Mouse (Mus musculus) T-helper 2 cell (primary cell): ENCODE measurements around the gene Lrp2bp.

ENCODE experiments used
- in situ Hi-C: fragments of 300-600 bp; cut with MboI, MseI; formaldehyde crosslinking; loops from one replicate; pipeline ENCODE4 v1.15.1; 2025; ENCODE audit warnings: high pct_unique_total_duplicates

The Lrp2bp gene

DNA sequence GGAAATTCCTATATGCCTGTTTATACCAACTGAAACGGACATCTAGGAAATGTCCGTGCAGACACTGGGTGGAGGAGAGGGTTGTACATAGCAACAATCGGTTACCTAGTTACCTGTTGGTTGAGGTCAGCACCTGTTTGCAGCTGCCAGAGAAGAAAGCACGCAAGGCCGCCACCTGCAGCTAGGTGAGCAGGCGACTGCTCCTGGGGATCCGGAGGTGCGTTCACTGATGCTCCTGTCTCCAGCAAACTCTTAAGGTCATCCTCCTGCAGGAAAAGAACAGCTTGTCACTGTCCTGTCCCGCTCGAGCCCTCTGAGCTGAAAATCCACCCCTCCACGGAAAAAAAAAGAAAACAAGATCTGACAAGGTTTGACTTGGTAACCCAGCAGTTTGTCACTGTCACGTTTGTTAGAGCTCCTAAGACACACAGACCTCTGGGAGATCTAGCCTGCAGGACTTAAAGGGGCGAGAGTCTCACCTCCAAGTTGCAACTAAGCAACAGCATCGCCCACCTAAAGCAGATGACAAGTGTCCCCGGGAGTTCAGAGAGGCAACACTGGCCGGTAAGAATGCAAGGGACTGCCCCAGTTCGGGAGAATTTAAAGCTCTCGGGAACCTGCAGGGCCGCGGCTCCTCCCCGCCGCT is at the start of gene Lrp2bp:
Gene Lrp2bp, plus strand, starts transcription at position 166 of the 646 bp plus-strand sequence.
- in situ Hi-C loops = loop anchor here (25.0 kb wide), 1 partner anchor 1713 kb away; the partner anchor contains the start of gene Cdkn2aip

GRCm38 (mm10) chr8:45950622-45951021 is 48.5 kb upstream of the Lrp2bp start:
- in situ Hi-C loops = no loop called here

GRCm38 (mm10) chr8:45970894-45971293 is 28.2 kb upstream of the Lrp2bp start:
- in situ Hi-C loops = no loop called here

- in situ Hi-C loops = no loop called here
Measured at GRCm38 (mm10) chr8:45973988-45974505, 25.1 kb upstream of the Lrp2bp start.

DNA sequence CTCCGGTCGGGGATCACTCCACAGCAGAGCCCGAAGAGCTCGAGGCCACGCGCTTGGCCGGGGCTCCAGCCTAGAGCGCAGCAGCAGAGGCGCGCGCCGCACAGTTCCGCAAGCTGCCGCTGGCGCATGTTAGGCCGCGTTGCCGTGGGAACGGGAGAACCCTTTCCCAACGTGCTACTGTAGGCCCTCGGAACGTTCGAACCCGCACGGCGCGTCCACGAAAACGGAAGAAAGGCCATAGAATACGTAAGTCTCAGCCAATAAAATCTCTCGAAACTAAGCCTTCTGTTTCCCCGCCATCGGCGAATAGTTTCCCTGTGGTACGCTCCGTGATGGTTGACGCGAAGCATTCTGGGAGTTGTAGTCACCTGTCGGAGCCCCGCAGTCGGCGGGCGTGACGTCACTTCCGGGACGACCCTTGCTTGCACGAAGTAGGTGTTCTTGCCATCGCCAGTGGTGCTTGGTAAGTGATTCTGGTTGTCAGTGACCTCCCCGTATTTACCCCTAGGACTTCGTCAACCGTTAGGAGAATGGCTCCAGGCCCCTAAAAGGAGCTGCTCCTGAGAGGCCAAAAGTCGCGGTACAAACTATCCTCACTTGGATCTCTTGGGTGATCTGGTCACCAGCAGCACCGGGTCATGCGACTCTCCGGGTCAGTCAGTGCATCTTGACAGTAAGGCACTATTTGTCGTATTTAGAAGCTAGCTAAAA is 23.8 kb upstream of the Lrp2bp start, which contains the start of the genes 1700029J07Rik and Ufsp2:
Gene 1700029J07Rik, minus strand, starts transcription at position 127 of the 711 bp plus-strand sequence.
Gene Ufsp2, plus strand, starts transcription at position 403 of the 711 bp plus-strand sequence.
- in situ Hi-C loops = loop anchor here (25.0 kb wide), 1 partner anchor 1737 kb away; the partner anchor contains the start of gene Cdkn2aip

- in situ Hi-C loops = loop anchor here (25.0 kb wide), 1 partner anchor 1736 kb away; the partner anchor contains the start of gene Cdkn2aip
Measured at GRCm38 (mm10) chr8:45975837-45976468, 23.1 kb upstream of the Lrp2bp start.

DNA sequence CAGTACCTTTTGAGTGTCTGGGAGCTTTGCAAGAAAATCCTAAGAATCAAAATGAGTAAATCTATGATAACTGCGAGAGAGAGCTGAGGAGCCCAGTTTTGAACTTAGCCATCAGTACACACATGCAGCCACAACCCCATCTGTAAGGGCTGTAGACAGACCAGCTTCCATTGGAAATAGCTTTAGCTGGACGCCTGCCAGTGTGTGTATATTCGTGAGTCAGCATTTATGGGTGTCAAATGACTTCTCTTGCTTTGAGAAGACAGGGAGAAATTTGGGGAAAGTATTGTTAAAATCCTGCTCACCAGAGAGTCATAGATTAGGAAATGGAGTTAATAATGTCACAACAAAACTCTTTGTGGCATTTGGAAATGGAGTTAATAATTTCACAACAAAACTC is 12.4 kb upstream of the Lrp2bp start:
- in situ Hi-C loops = loop anchor here (25.0 kb wide), 1 partner anchor 1726 kb away; the partner anchor contains the start of gene Cdkn2aip

- in situ Hi-C loops = loop anchor here (25.0 kb wide), 1 partner anchor 1724 kb away; the partner anchor contains the start of gene Cdkn2aip
Measured at GRCm38 (mm10) chr8:45988189-45988588, 10.9 kb upstream of the Lrp2bp start.

GRCm38 (mm10) chr8:45990631-45991310 is 8.3 kb upstream of the Lrp2bp start:
- in situ Hi-C loops = loop anchor here (5.0 to 25.0 kb wide), 2 partner anchors 152 to 1722 kb away; partner anchors contain the start of gene Cdkn2aip

GRCm38 (mm10) chr8:45994111-45994510 is 5.0 kb upstream of the Lrp2bp start:
- in situ Hi-C loops = loop anchor here (5.0 to 25.0 kb wide), 2 partner anchors 148 to 1718 kb away; partner anchors contain the start of gene Cdkn2aip

GRCm38 (mm10) chr8:45995576-45995975 is 3.5 kb upstream of the Lrp2bp start:
- in situ Hi-C loops = loop anchor here (25.0 kb wide), 1 partner anchor 1717 kb away; the partner anchor contains the start of gene Cdkn2aip

- in situ Hi-C loops = loop anchor here (25.0 kb wide), 1 partner anchor 1714 kb away; the partner anchor contains the start of gene Cdkn2aip
Measured at GRCm38 (mm10) chr8:45998228-45998627, 875 bp upstream of the Lrp2bp start.

DNA sequence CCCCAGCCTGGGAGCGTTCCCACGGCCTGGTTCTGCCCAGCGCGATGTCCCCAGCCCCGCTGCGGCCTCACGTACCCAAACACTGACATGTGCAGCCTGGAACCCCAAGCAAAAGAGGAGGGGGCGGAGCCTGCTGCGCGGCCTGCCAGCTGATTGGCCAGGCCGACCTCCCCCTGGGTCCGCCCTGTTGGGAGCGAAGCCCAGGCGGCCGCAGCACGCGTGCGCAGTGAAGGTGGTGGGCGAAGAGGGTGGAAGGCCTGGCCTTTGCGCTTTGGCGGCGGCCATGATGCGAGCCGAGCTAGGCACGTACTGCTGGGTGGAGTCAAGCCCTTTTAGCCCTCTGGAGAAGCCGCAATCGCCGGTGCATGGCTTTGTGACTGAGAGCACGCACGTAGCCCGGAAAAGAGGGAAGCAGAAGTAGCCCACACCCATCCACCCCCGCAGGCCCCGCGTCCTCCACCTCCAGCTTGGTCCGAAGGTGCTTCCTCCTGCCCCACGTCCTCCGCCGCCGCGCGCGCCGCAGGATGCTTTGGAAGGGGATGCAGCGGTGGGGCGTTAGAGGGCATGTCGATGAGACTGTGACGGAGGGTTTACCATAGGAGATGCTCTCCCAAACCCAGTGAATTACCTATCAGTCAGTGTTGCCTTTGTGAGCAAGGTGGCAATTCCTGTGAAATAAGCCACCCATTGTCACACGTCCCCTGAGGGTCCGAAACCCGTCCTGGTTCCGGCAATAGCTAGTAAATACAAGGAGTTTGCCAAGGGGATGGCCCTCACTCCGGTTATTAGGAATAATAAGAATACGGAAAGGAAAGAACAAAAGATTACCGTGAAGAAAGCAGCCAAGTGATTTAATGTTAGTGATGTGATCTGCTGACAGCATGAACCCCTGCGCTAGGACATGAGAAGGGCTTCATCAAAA is 942 bp downstream of the Lrp2bp start:
- in situ Hi-C loops = loop anchor here (25.0 kb wide), 1 partner anchor 1712 kb away; the partner anchor contains the start of gene Cdkn2aip

- in situ Hi-C loops = no loop called here
Measured at GRCm38 (mm10) chr8:46005596-46005995, 6.5 kb downstream of the Lrp2bp start, which contains the start of gene Ankrd37. Gene Ankrd37 (minus strand): TSS chr8:46005707.

GRCm38 (mm10) chr8:46007050-46007672 is 8.1 kb downstream of the Lrp2bp start:
- in situ Hi-C loops = no loop called here

- in situ Hi-C loops = no loop called here
Measured at GRCm38 (mm10) chr8:46010306-46010705, 11.2 kb downstream of the Lrp2bp start.

- in situ Hi-C loops = no loop called here
Measured at GRCm38 (mm10) chr8:46010746-46011680, 11.9 kb downstream of the Lrp2bp start.

DNA sequence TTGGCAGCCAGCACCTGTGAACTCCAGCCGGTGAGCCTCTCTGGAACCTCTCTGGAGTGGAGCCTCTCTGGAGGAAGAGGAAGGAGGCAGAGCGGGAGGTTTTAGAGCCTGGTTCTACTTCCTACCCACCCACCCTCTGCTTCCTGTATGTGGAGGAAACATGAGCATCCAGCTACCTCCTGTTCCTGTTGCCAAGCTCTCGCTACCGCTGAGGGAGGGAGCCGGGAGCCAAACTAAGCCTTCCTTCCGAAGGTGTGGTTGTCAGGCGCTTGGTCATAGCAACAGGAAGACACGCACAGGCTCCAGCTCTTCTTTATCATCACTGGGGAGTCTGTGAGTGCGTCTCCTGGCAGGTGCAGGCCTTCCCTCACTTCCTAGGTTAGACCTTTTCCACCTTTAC is 23.1 kb downstream of the Lrp2bp start:
- in situ Hi-C loops = no loop called here
